Mouse (Mus musculus): ENCODE measurements around the gene Rgs7. TPM values are rescaled to one million over a fixed set of nuclear protein-coding genes. Genes with fewer than 3 reads are reported as not detected.

Gene Rgs7
- polyA plus RNA-seq, 1 experiment from 2014 or later = 49.4 TPM

GRCm38 (mm10) chr1:175221593-175222500, 270.5 kb downstream of the Rgs7 start:
- no peak overlapping the region for H3K27ac ChIP-seq
- ATAC-seq (ENCODE audit: low FRiP score) (no peak), DNase-seq (ENCODE audit: low spot score) (no peak)
- H3K36me3 ChIP-seq (replicated peaks; ENCODE audit: control insufficient read depth, insufficient read depth) = no peaks in the 10 kb centered on the region
- H3K9me3 ChIP-seq (ENCODE audit: control insufficient read depth, low read length) = no peaks in the 10 kb centered on the region
- H3K4me1 ChIP-seq (replicated peaks; ENCODE audit: control insufficient read depth, insufficient read depth, low read length) = no peaks in the 10 kb centered on the region
- H3K27me3 ChIP-seq (ENCODE audit: control insufficient read depth, insufficient read depth, low read length) = no peaks in the 10 kb centered on the region
- no peak overlapping the region for H3K9ac ChIP-seq
- WGBS = 74% methylated on average over 3 of the region's 3 CpGs
- H3K4me3 ChIP-seq (replicated peaks; ENCODE audit: low read length) = no peak overlapping the region
- no peak overlapping the region for H3K4me2 ChIP-seq (replicated peaks)

DNA sequence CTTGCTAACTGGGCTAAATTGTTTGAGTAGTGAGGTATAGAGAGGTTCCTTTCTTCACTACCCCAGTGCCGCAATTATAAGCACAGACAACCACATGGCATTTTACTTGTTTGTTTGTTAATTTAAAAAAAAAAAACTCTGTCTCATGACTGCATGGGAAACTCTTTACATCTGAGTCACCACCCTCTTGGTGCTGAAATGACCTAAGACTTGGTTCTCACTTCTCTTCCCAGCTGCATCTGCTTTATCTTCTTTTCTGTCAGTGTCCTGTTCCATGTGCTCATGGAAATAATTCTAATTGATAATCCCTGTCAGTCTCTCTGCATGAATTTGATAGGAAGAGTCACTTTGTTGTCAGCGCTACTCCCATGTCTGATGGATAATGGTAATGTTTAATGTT, 272.7 kb downstream of the Rgs7 start:
- DNase-seq (ENCODE audit: low spot score) (no peak), ATAC-seq (ENCODE audit: low FRiP score) (no peak)
- WGBS = 88% methylated on average over 2 of the region's 2 CpGs
- Histone ChIP-seq H3K4me3 (replicated peaks; ENCODE audit: low read length) (no peak overlapping the region), H3K9ac (no peak overlapping the region), H3K27me3 (ENCODE audit: control insufficient read depth, insufficient read depth, low read length) (no peaks in the 10 kb centered on the region), H3K27ac (no peak overlapping the region), H3K9me3 (ENCODE audit: control insufficient read depth, low read length) (no peaks in the 10 kb centered on the region), H3K4me1 (replicated peaks; ENCODE audit: control insufficient read depth, insufficient read depth, low read length) (no peaks in the 10 kb centered on the region), H3K36me3 (replicated peaks; ENCODE audit: control insufficient read depth, insufficient read depth) (no peaks in the 10 kb centered on the region), H3K4me2 (replicated peaks) (no peak overlapping the region)

GRCm38 (mm10) chr1:175207004-175207403, 285.3 kb downstream of the Rgs7 start:
- no peak overlapping the region for H3K4me3 ChIP-seq (replicated peaks; ENCODE audit: low read length)
- H3K9ac ChIP-seq = no peak overlapping the region
- H3K9me3 ChIP-seq (ENCODE audit: control insufficient read depth, low read length) = no peaks in the 10 kb centered on the region
- H3K27ac ChIP-seq = no peak overlapping the region
- DNase-seq (ENCODE audit: low spot score) (no peak), ATAC-seq (ENCODE audit: low FRiP score) (no peak)
- WGBS = 80% methylated on average over 2 of the region's 2 CpGs
- H3K4me2 ChIP-seq (replicated peaks) = no peak overlapping the region
- H3K4me1 ChIP-seq (replicated peaks; ENCODE audit: control insufficient read depth, insufficient read depth, low read length) = no peaks in the 10 kb centered on the region
- no peaks in the 10 kb centered on the region for H3K36me3 ChIP-seq (replicated peaks; ENCODE audit: control insufficient read depth, insufficient read depth)
- H3K27me3 ChIP-seq (ENCODE audit: control insufficient read depth, insufficient read depth, low read length) = no peaks in the 10 kb centered on the region

GRCm38 (mm10) chr1:175205633-175206032, 286.7 kb downstream of the Rgs7 start:
- H3K4me3 ChIP-seq (replicated peaks; ENCODE audit: low read length) = no peak overlapping the region
- H3K9me3 ChIP-seq (ENCODE audit: control insufficient read depth, low read length) = no peaks in the 10 kb centered on the region
- DNase-seq (ENCODE audit: low spot score) (no peak), ATAC-seq (ENCODE audit: low FRiP score) (no peak)
- H3K9ac ChIP-seq = no peak overlapping the region
- H3K4me1 ChIP-seq (replicated peaks; ENCODE audit: control insufficient read depth, insufficient read depth, low read length) = no peaks in the 10 kb centered on the region
- H3K4me2 ChIP-seq (replicated peaks) = no peak overlapping the region
- no peaks in the 10 kb centered on the region for H3K27me3 ChIP-seq (ENCODE audit: control insufficient read depth, insufficient read depth, low read length)
- no peak overlapping the region for H3K27ac ChIP-seq
- no peaks in the 10 kb centered on the region for H3K36me3 ChIP-seq (replicated peaks; ENCODE audit: control insufficient read depth, insufficient read depth)
- WGBS = 84% methylated on average over 1 of the region's 1 CpGs

DNA sequence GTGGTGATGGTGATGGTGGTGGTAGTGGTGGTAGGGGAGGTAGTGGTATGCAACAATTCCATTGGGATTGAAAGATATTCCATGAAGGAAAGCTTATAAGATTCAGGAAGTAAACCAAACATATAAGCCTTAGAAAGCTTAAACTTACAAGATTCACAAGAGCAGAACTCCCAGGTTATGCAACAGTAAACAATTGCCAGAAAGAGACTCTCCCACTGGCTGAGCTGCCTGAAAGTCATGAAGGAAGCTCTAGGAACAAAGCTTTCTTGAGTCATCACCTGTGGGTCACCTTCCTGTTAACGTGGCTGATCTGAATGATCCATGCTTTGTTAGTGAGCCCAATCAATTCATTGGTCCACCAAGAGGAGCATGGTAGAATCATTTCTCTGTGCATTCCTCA, 288.8 kb downstream of the Rgs7 start:
- Histone ChIP-seq H3K4me3 (replicated peaks; ENCODE audit: low read length) (no peak overlapping the region), H3K27ac (no peak overlapping the region), H3K9ac (no peak overlapping the region), H3K4me1 (replicated peaks; ENCODE audit: control insufficient read depth, insufficient read depth, low read length) (no peaks in the 10 kb centered on the region), H3K9me3 (ENCODE audit: control insufficient read depth, low read length) (no peaks in the 10 kb centered on the region), H3K4me2 (replicated peaks) (no peak overlapping the region), H3K36me3 (replicated peaks; ENCODE audit: control insufficient read depth, insufficient read depth) (no peaks in the 10 kb centered on the region), H3K27me3 (ENCODE audit: control insufficient read depth, insufficient read depth, low read length) (no peaks in the 10 kb centered on the region)
- DNase-seq (ENCODE audit: low spot score) = no peak
- 82% methylated on average over 1 of the region's 1 CpGs for WGBS
- ATAC-seq (ENCODE audit: low FRiP score) = no peak

GRCm38 (mm10) chr1:175202902-175203301, 289.4 kb downstream of the Rgs7 start:
- Histone ChIP-seq H3K27me3 (ENCODE audit: control insufficient read depth, insufficient read depth, low read length) (no peaks in the 10 kb centered on the region), H3K27ac (no peak overlapping the region), H3K4me1 (replicated peaks; ENCODE audit: control insufficient read depth, insufficient read depth, low read length) (no peaks in the 10 kb centered on the region), H3K4me2 (replicated peaks) (no peak overlapping the region), H3K9me3 (ENCODE audit: control insufficient read depth, low read length) (no peaks in the 10 kb centered on the region), H3K36me3 (replicated peaks; ENCODE audit: control insufficient read depth, insufficient read depth) (no peaks in the 10 kb centered on the region), H3K9ac (no peak overlapping the region), H3K4me3 (replicated peaks; ENCODE audit: low read length) (no peak overlapping the region)
- ATAC-seq (ENCODE audit: low FRiP score) (no peak), DNase-seq (ENCODE audit: low spot score) (no peak)
- WGBS = 54% methylated on average over 2 of the region's 2 CpGs

DNA sequence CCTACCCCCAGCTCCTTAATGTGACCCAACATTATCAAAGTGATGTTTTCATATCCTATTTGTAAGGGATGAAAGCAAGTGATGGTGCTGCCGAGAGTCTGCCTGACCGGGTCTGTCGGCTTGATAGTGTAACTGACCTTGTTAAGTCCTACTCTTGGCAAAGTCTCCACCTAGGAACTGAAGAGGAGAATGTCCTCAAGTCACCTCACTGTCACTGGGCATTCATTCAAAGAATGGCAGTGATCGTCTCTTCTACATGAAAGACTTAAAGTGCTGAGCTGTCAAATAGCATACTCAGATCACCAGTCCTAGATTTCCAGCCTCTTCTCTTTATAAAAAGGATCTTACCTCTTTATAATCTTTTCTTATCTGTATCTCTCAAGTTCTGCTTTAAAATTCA, 293.4 kb downstream of the Rgs7 start:
- no peak overlapping the region for H3K4me3 ChIP-seq (replicated peaks; ENCODE audit: low read length)
- ATAC-seq (ENCODE audit: low FRiP score) (no peak), DNase-seq (ENCODE audit: low spot score) (no peak)
- H3K27me3 ChIP-seq (ENCODE audit: control insufficient read depth, insufficient read depth, low read length) = no peaks in the 10 kb centered on the region
- WGBS = 93% methylated on average over 4 of the region's 4 CpGs
- H3K9me3 ChIP-seq (ENCODE audit: control insufficient read depth, low read length) = no peaks in the 10 kb centered on the region
- H3K9ac ChIP-seq = no peak overlapping the region
- no peaks in the 10 kb centered on the region for H3K36me3 ChIP-seq (replicated peaks; ENCODE audit: control insufficient read depth, insufficient read depth)
- no peaks in the 10 kb centered on the region for H3K4me1 ChIP-seq (replicated peaks; ENCODE audit: control insufficient read depth, insufficient read depth, low read length)
- H3K4me2 ChIP-seq (replicated peaks) = no peak overlapping the region
- H3K27ac ChIP-seq = no peak overlapping the region

GRCm38 (mm10) chr1:175195806-175196205, 296.5 kb downstream of the Rgs7 start:
- no peaks in the 10 kb centered on the region for H3K4me1 ChIP-seq (replicated peaks; ENCODE audit: control insufficient read depth, insufficient read depth, low read length)
- no peak overlapping the region for H3K4me2 ChIP-seq (replicated peaks)
- H3K36me3 ChIP-seq (replicated peaks; ENCODE audit: control insufficient read depth, insufficient read depth) = no peaks in the 10 kb centered on the region
- H3K27me3 ChIP-seq (ENCODE audit: control insufficient read depth, insufficient read depth, low read length) = no peaks in the 10 kb centered on the region
- H3K27ac ChIP-seq = no peak overlapping the region
- DNase-seq (ENCODE audit: low spot score) (no peak), ATAC-seq (ENCODE audit: low FRiP score) (no peak)
- WGBS = 88% methylated on average over 4 of the region's 4 CpGs
- H3K9ac ChIP-seq = no peak overlapping the region
- H3K4me3 ChIP-seq (replicated peaks; ENCODE audit: low read length) = no peak overlapping the region
- no peaks in the 10 kb centered on the region for H3K9me3 ChIP-seq (ENCODE audit: control insufficient read depth, low read length)

- 67% methylated on average over 5 of the region's 5 CpGs for WGBS
These were observed 304.1 kb downstream of the Rgs7 start for GRCm38 (mm10) chr1:175188186-175188585.

More at GRCm38 (mm10) chr1:175188186-175188585, 304.1 kb downstream of the Rgs7 start:
- H3K4me1 ChIP-seq (replicated peaks; ENCODE audit: control insufficient read depth, insufficient read depth, low read length) = no peaks in the 10 kb centered on the region
- H3K9ac ChIP-seq = no peak overlapping the region
- H3K27me3 ChIP-seq (ENCODE audit: control insufficient read depth, insufficient read depth, low read length) = no peaks in the 10 kb centered on the region
- no peak overlapping the region for H3K27ac ChIP-seq
- no peaks in the 10 kb centered on the region for H3K36me3 ChIP-seq (replicated peaks; ENCODE audit: control insufficient read depth, insufficient read depth)
- H3K9me3 ChIP-seq (ENCODE audit: control insufficient read depth, low read length) = no peaks in the 10 kb centered on the region
- ATAC-seq (ENCODE audit: low FRiP score) (no peak), DNase-seq (ENCODE audit: low spot score) (no peak)
- no peak overlapping the region for H3K4me2 ChIP-seq (replicated peaks)
- H3K4me3 ChIP-seq (replicated peaks; ENCODE audit: low read length) = no peak overlapping the region
